In the genomic region with DNA sequence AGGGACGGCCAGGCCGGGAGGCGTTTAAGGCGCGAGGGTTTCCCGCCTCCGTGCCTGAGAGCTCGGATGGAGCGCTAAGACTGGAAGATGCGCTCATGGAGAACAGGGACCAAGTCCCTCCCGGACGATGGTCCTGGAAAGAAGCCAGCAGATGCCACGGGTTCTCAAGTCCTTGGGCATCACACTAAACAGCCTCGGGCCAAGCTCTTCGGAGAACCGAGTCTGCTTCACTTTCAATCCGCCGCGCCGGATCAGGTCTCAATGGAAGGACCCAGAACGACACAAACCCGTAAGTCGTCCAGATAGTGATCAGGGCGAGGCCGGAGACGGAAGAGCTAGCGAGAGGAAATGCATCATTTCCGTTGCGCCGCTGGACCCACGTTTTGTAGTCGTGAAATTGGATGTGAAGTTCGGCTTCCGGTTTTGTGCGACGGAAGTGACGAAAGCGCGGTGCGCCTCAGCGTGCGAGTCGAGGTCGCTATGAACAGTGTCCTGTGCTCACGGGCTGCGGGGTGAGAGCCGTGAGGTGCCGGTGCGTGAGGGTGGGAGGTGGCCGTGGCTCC, we compare ENCODE assay signal across 8 mouse cellular contexts. TPM values are rescaled to one million over a fixed set of nuclear protein-coding genes. Genes with fewer than 3 reads are reported as not detected.
DNase-seq lines count a peak whose midpoint lies in the region; ATAC-seq and TF ChIP-seq lines count a peak whose summit lies in the region.

BC003965 (plus strand) TSS at position 426 of the 563 bp plus-strand sequence.

- under 1% methylated on average over 50 of the region's 50 CpGs for WGBS in heart, embryonic 12.5 days
- under 1% methylated on average over 50 of the region's 50 CpGs for WGBS in kidney, postnatal 0 days
- WGBS in liver, embryonic 11.5 days: under 1% methylated on average over 50 of the region's 50 CpGs
- WGBS in stomach, embryonic 14.5 days: under 1% methylated on average over 50 of the region's 50 CpGs

- H3K4me2 ChIP-seq in heart, embryonic 12.5 days: peak within 1 kb of the TSS; percentile 93
- peak within 1 kb of the TSS; percentile 99 for H3K4me2 ChIP-seq in kidney, postnatal 0 days (ENCODE audit: low read length)
- peak within 1 kb of the TSS; percentile 76 for H3K4me2 ChIP-seq in liver, embryonic 11.5 days
- H3K4me2 ChIP-seq in stomach, embryonic 14.5 days (replicated peaks; ENCODE audit: low read depth, low read length): peak within 1 kb of the TSS; percentile 93

- peak within 1 kb of the TSS; percentile 87 for H3K4me3 ChIP-seq in heart, embryonic 12.5 days
- H3K4me3 ChIP-seq in kidney, postnatal 0 days (replicated peaks; ENCODE audit: low read depth, low read length): peak within 1 kb of the TSS; percentile 84
- H3K4me3 ChIP-seq in liver, embryonic 11.5 days (ENCODE audit: low read depth, low read length): peak within 1 kb of the TSS; percentile 99
- H3K4me3 ChIP-seq in stomach, embryonic 14.5 days (ENCODE audit: low read depth, low read length): peak within 1 kb of the TSS; percentile 86

- DNase-seq in CD4-positive helper T cell, adult 2 months (ENCODE audit: low read depth, low spot score): peak; percentile 99
- DNase-seq in brain, embryonic 18.5 days (ENCODE audit: low read depth, low spot score): peak; percentile 97
- DNase-seq in kidney, postnatal 0 days (ENCODE audit: low spot score): peak; percentile 98
- DNase-seq in liver, embryonic 11.5 days (ENCODE audit: low spot score): peak; percentile 99
- peak; percentile 99 for DNase-seq in naive thymus-derived CD4-positive, alpha-beta T cell, adult 2 months (ENCODE audit: low read depth)

- peaks cover 15% of the 10 kb centered on the region for H3K27me3 ChIP-seq in heart, embryonic 12.5 days (replicated peaks)
- H3K27me3 ChIP-seq in kidney, postnatal 0 days (ENCODE audit: insufficient read depth, low read length): no peaks in the 10 kb centered on the region
- H3K27me3 ChIP-seq in liver, embryonic 11.5 days (replicated peaks; ENCODE audit: control insufficient read depth, insufficient read depth, low read length): no peaks in the 10 kb centered on the region
- H3K27me3 ChIP-seq in stomach, embryonic 14.5 days (ENCODE audit: control insufficient read depth, insufficient read depth, low read length): no peaks in the 10 kb centered on the region

- peak within 1 kb of the TSS; percentile 88 for H3K9ac ChIP-seq in heart, embryonic 12.5 days
- H3K9ac ChIP-seq in kidney, postnatal 0 days (ENCODE audit: low read depth, low read length): peak within 1 kb of the TSS; percentile 81
- peak within 1 kb of the TSS; percentile 93 for H3K9ac ChIP-seq in liver, embryonic 11.5 days (ENCODE audit: low read depth, low read length)
- H3K9ac ChIP-seq in stomach, embryonic 14.5 days (replicated peaks; ENCODE audit: low read depth, low read length): peak within 1 kb of the TSS; percentile 73

- peak within 1 kb of the TSS; percentile 87 for H3K27ac ChIP-seq in heart, embryonic 12.5 days (ENCODE audit: poor library complexity, severe bottlenecking)
- H3K27ac ChIP-seq in kidney, postnatal 0 days: peak within 1 kb of the TSS; percentile 91
- peak within 1 kb of the TSS; percentile 82 for H3K27ac ChIP-seq in liver, embryonic 11.5 days (ENCODE audit: low read depth, low read length)
- peak within 1 kb of the TSS; percentile 67 for H3K27ac ChIP-seq in stomach, embryonic 14.5 days (ENCODE audit: low read length)

- H3K36me3 ChIP-seq in heart, embryonic 12.5 days: peaks cover 3% of the 10 kb centered on the region; the same call in 1 of the 2 replicates
- no peaks in the 10 kb centered on the region for H3K36me3 ChIP-seq in kidney, postnatal 0 days (ENCODE audit: insufficient read depth, low read length)
- no peaks in the 10 kb centered on the region for H3K36me3 ChIP-seq in liver, embryonic 11.5 days (ENCODE audit: control insufficient read depth, insufficient read depth, low read length)
- no peaks in the 10 kb centered on the region; the same call in 1 of the 2 replicates for H3K36me3 ChIP-seq in stomach, embryonic 14.5 days (ENCODE audit: control insufficient read depth, insufficient read depth, low read length)

- ATAC-seq in erythroid progenitor cell, adult 5-6 weeks (replicated peaks; ENCODE audit: low FRiP score, poor library complexity, severe bottlenecking): peak; percentile 89
- ATAC-seq in heart, embryonic 12.5 days (ENCODE audit: insufficient number of reproducible peaks, low FRiP score): peak; percentile 81
- ATAC-seq in kidney, postnatal 0 days (replicated peaks; ENCODE audit: low FRiP score, low read depth): peak; percentile 79
- ATAC-seq in liver, embryonic 11.5 days (replicated peaks; ENCODE audit: low FRiP score): peak; percentile 81
- ATAC-seq in stomach, embryonic 14.5 days (ENCODE audit: insufficient number of reproducible peaks, insufficient read depth, low FRiP score, low read depth): peak; percentile 82

- no peaks in the 10 kb centered on the region for H3K9me3 ChIP-seq in heart, embryonic 12.5 days (replicated peaks)
- no peaks in the 10 kb centered on the region for H3K9me3 ChIP-seq in kidney, postnatal 0 days (replicated peaks; ENCODE audit: low read length)
- H3K9me3 ChIP-seq in liver, embryonic 11.5 days (ENCODE audit: control insufficient read depth, low read length): no peaks in the 10 kb centered on the region
- H3K9me3 ChIP-seq in stomach, embryonic 14.5 days (ENCODE audit: control insufficient read depth, low read depth, low read length): no peaks in the 10 kb centered on the region

- TF ChIP-seq CTCF in kidney, postnatal 0 days (IDR thresholded peaks at IDR 0.05; ENCODE audit: low read depth): no peak

- H3K4me1 ChIP-seq in heart, embryonic 12.5 days (replicated peaks): peaks cover 18% of the 10 kb centered on the region
- H3K4me1 ChIP-seq in kidney, postnatal 0 days (replicated peaks; ENCODE audit: insufficient read depth, low read length): peaks cover under 1% of the 10 kb centered on the region; the same call in 1 of the 2 replicates
- peaks cover 18% of the 10 kb centered on the region for H3K4me1 ChIP-seq in liver, embryonic 11.5 days (replicated peaks; ENCODE audit: control insufficient read depth, insufficient read depth, low read length)
- peaks cover under 1% of the 10 kb centered on the region for H3K4me1 ChIP-seq in stomach, embryonic 14.5 days (ENCODE audit: control insufficient read depth, insufficient read depth, low read length)

RNA-seq across cellular contexts. Expression of gene BC003965, which starts in this region (rescaled TPM):
- total RNA-seq in erythroid progenitor cell, adult 5-6 weeks (2015; ENCODE audit: low replicate concordance): 5.0 and 7.9 TPM in 2 replicates
- 2.0 and 3.5 TPM in 2 replicates for total RNA-seq in erythroid progenitor cell, adult 5-6 weeks (2017; ENCODE audit: low replicate concordance)
- 25.1 and 25.9 TPM in 2 replicates for polyA plus RNA-seq in heart, embryonic 12.5 days (2016; fragmentation: Nextera tagmentation; extraction: Ambion mirVana)
- polyA plus RNA-seq in kidney, postnatal 0 days (2015; fragmentation: Nextera tagmentation; extraction: Ambion mirVana): 31.6 and 32.1 TPM in 2 replicates
- polyA plus RNA-seq in liver, embryonic 11.5 days (2014; fragmentation: Nextera tagmentation; extraction: Ambion mirVana): 42.5 and 47.8 TPM in 2 replicates
- 31.5 and 32.4 TPM in 2 replicates for polyA plus RNA-seq in stomach, embryonic 14.5 days (2014; fragmentation: Nextera tagmentation; extraction: Ambion mirVana)

Comparison
In these comparisons a context has a peak if more than half of its experiments do, and no peak if none do; other contexts are left out.
1. Peak in every context shown above with its lines: DNase-seq, ATAC-seq, H3K4me3 ChIP-seq and H3K27ac ChIP-seq.